8 mouse cellular contexts compared by ENCODE assay signal in genomic region chr7:45919083-45919671, GRCm38 (mm10). TPM values are rescaled to one million over a fixed set of nuclear protein-coding genes. Genes with fewer than 3 reads are reported as not detected.
A peak's percentile ranks its signal among the peaks of the same experiment; 100 is the strongest.
DNase-seq lines count a peak whose midpoint lies in the region; ATAC-seq and TF ChIP-seq lines count a peak whose summit lies in the region.

No protein-coding gene starts in this region.

- ATAC-seq in limb, embryonic 15.5 days (ENCODE audit: insufficient number of reproducible peaks, low FRiP score, low TSS enrichment, low read depth): no peak

- H3K4me3 ChIP-seq in bone marrow, adult 2 months (replicated peaks; ENCODE audit: control insufficient read depth, low read depth, low read length): peak overlapping the region; percentile 16
- H3K4me3 ChIP-seq in limb, embryonic 15.5 days: peak overlapping the region; percentile 60

- no peak for TF ChIP-seq POLR2A in bone marrow, adult 2 months (IDR thresholded peaks at IDR 0.05; ENCODE audit: borderline replicate concordance, control insufficient read depth, low read depth, low read length)

- peaks cover 17% of the 10 kb centered on the region for H3K4me1 ChIP-seq in bone marrow, adult 2 months (ENCODE audit: control insufficient read depth, insufficient read depth, low read length)
- H3K4me1 ChIP-seq in limb, embryonic 15.5 days: peaks cover 80% of the 10 kb centered on the region

- peak overlapping the region; percentile 70 for H3K4me2 ChIP-seq in limb, embryonic 15.5 days

- no peaks in the 10 kb centered on the region for H3K9me3 ChIP-seq in limb, embryonic 15.5 days

- peaks cover 17% of the 10 kb centered on the region for H3K36me3 ChIP-seq in limb, embryonic 15.5 days

- DNase-seq in heart, adult 11 months: peak; percentile 93
- DNase-seq in heart, adult 9 months (ENCODE audit: low spot score in 2 of 2): no peak
- DNase-seq in 3134 (ENCODE audit: extremely low read depth, insufficient read length, low spot score): peak; percentile 74
- no peak for DNase-seq in embryo, embryonic 10 days (ENCODE audit: low spot score)
- DNase-seq in cerebellum, adult 8-10 months: no peak
- DNase-seq in right cerebral cortex, postnatal 25 days: no peak

- H3K9ac ChIP-seq in limb, embryonic 15.5 days: 0 out of 2 replicates have a peak overlapping the region, but pooled peaks have one; percentile 18

- H3K27ac ChIP-seq in bone marrow, adult 2 months (ENCODE audit: control insufficient read depth, insufficient read depth, low read depth, low read length, poor library complexity): no peak overlapping the region
- H3K27ac ChIP-seq in limb, embryonic 15.5 days: peak overlapping the region; percentile 95

- H3K27me3 ChIP-seq in limb, embryonic 15.5 days: no peaks in the 10 kb centered on the region

- 62% methylated on average over 14 of the region's 14 CpGs for WGBS in bone marrow, adult 2 months
- WGBS in limb, embryonic 15.5 days: 72% methylated on average over 14 of the region's 14 CpGs

- peak; percentile 71 for TF ChIP-seq CTCF in bone marrow, adult 2 months (IDR thresholded peaks at IDR 0.05; ENCODE audit: control insufficient read depth, insufficient read depth, low read length)

RNA-seq across cellular contexts. Expression of gene Emp3, which starts 2.0 kb away (rescaled TPM):
- polyA plus RNA-seq in bone marrow, adult 2 months (2011; ENCODE audit: insufficient read depth, insufficient read length, low replicate concordance, missing spikeins): 53.4 and 121 TPM in 2 replicates
- 328 and 364 TPM in 2 replicates for polyA plus RNA-seq in limb, embryonic 15.5 days (2015; fragmentation: Nextera tagmentation; extraction: Ambion mirVana)

RNA-seq across cellular contexts. Expression of gene Ccdc114, which starts 4.7 kb away (rescaled TPM):
- 1.7 and 5.7 TPM in 2 replicates for polyA plus RNA-seq in bone marrow, adult 2 months (2011; ENCODE audit: insufficient read depth, insufficient read length, low replicate concordance, missing spikeins)
- 3.5 and 3.6 TPM in 2 replicates for polyA plus RNA-seq in limb, embryonic 15.5 days (2015; fragmentation: Nextera tagmentation; extraction: Ambion mirVana)

RNA-seq across cellular contexts. Expression of gene Tmem143, which starts 22.4 kb away (rescaled TPM):
- polyA plus RNA-seq in bone marrow, adult 2 months (2011; ENCODE audit: insufficient read depth, insufficient read length, low replicate concordance, missing spikeins): 3.6 and 9.6 TPM in 2 replicates
- 4.4 and 5.5 TPM in 2 replicates for polyA plus RNA-seq in limb, embryonic 15.5 days (2015; fragmentation: Nextera tagmentation; extraction: Ambion mirVana)

RNA-seq across cellular contexts. Expression of gene Syngr4, which starts 22.7 kb away (rescaled TPM):
- polyA plus RNA-seq in bone marrow, adult 2 months (2011; ENCODE audit: insufficient read depth, insufficient read length, low replicate concordance, missing spikeins): not detected in 2 replicates
- polyA plus RNA-seq in limb, embryonic 15.5 days (2015; fragmentation: Nextera tagmentation; extraction: Ambion mirVana): 0.49 and 0.86 TPM in 2 replicates

RNA-seq across cellular contexts. Expression of gene Grin2d, which starts 41.0 kb away (rescaled TPM):
- polyA plus RNA-seq in bone marrow, adult 2 months (2011; ENCODE audit: insufficient read depth, insufficient read length, low replicate concordance, missing spikeins): 0.97 and 2.5 TPM in 2 replicates
- 0.48 and 0.68 TPM in 2 replicates for polyA plus RNA-seq in limb, embryonic 15.5 days (2015; fragmentation: Nextera tagmentation; extraction: Ambion mirVana)

Comparison
In these comparisons a context has a peak if more than half of its experiments do, and no peak if none do; other contexts are left out.
1. DNase-seq: peak in heart, adult 11 months (single experiment) and 3134 (single experiment); none in heart, adult 9 months (0 of 2), embryo, embryonic 10 days (single experiment), cerebellum, adult 8-10 months (single experiment) and right cerebral cortex, postnatal 25 days (single experiment).